Mouse (Mus musculus) lung, postnatal 14 days (tissue): ENCODE data around the gene Nsrp1.
"Not testable (repeated sequence)": the region's sequence is repeated elsewhere in the genome, so short reads cannot be mapped to it uniquely, and the experiment has no call there.

Source experiments
- DNase-seq: peaks from one replicate; pipeline ENCODE4 v3.0.0; 2021

Nsrp1 gene

GRCm38 (mm10) chr11:77078273-77079134 lies at the start of gene Nsrp1:
TSS of gene Nsrp1 (minus strand) at chr11:77078435.
- DNase-seq, result peak; percentile 93

- DNase-seq, result no peak
Measured at GRCm38 (mm10) chr11:77111141-77111540, 32.9 kb upstream of the Nsrp1 start.

- DNase-seq, result no peak
Measured at GRCm38 (mm10) chr11:77108442-77108841, 30.2 kb upstream of the Nsrp1 start.

GRCm38 (mm10) chr11:77107872-77108271 lies 29.6 kb upstream of the Nsrp1 start:
- DNase-seq, result not testable (repeated sequence)

- DNase-seq, result no peak
Measured at GRCm38 (mm10) chr11:77106961-77107360, 28.7 kb upstream of the Nsrp1 start.

GRCm38 (mm10) chr11:77100137-77100937 lies 22.1 kb upstream of the Nsrp1 start:
- peak; percentile 90 for DNase-seq

GRCm38 (mm10) chr11:77098332-77098972 lies 20.2 kb upstream of the Nsrp1 start:
- no peak for DNase-seq

- no peak for DNase-seq
Measured at GRCm38 (mm10) chr11:77096991-77097390, 18.8 kb upstream of the Nsrp1 start.

GRCm38 (mm10) chr11:77096581-77096980 lies 18.3 kb upstream of the Nsrp1 start:
- peak; percentile 29 for DNase-seq

GRCm38 (mm10) chr11:77095206-77095605 lies 17.0 kb upstream of the Nsrp1 start:
- DNase-seq, result peak; percentile 51

- no peak for DNase-seq
Measured at GRCm38 (mm10) chr11:77094136-77094535, 15.9 kb upstream of the Nsrp1 start.

- peak; percentile 66 for DNase-seq
Measured at GRCm38 (mm10) chr11:77093208-77093607, 15.0 kb upstream of the Nsrp1 start.

GRCm38 (mm10) chr11:77089162-77089561 lies 10.9 kb upstream of the Nsrp1 start:
- DNase-seq, result no peak

GRCm38 (mm10) chr11:77087004-77087403 lies 8.8 kb upstream of the Nsrp1 start:
- no peak for DNase-seq

- DNase-seq, result no peak
Measured at GRCm38 (mm10) chr11:77084001-77084682, 5.9 kb upstream of the Nsrp1 start.

- no peak for DNase-seq
Measured at GRCm38 (mm10) chr11:77079361-77079760, 1.1 kb upstream of the Nsrp1 start.

- DNase-seq, result peak; percentile 18
Measured at GRCm38 (mm10) chr11:77077792-77078191, 443 bp downstream of the Nsrp1 start.

- not testable (repeated sequence) for DNase-seq
Measured at GRCm38 (mm10) chr11:77077331-77077730, 904 bp downstream of the Nsrp1 start.

GRCm38 (mm10) chr11:77070721-77071120 lies 7.5 kb downstream of the Nsrp1 start:
- DNase-seq, result peak; percentile 41

- no peak for DNase-seq
Measured at GRCm38 (mm10) chr11:77068825-77069224, 9.4 kb downstream of the Nsrp1 start.

- no peak for DNase-seq
Measured at GRCm38 (mm10) chr11:77063406-77063805, 14.8 kb downstream of the Nsrp1 start.

- no peak for DNase-seq
Measured at GRCm38 (mm10) chr11:77061951-77062350, 16.3 kb downstream of the Nsrp1 start.

GRCm38 (mm10) chr11:77042816-77043215 lies 35.4 kb downstream of the Nsrp1 start:
- DNase-seq, result no peak
